Mouse (Mus musculus) forebrain, embryonic 12.5 days (tissue): ENCODE measurements at regions not wholly inside any gene's neighbourhood (a gene's known extent, or its start where the extent isn't known, plus 50 kb on each side); places are given as distances from the start of the nearest gene placed in this dataset.

ENCODE experiments used
- ATAC-seq: fragments of 200-750 bp; cut with Nextera tagmentation; 2 replicates; pipeline ENCODE4 v1.8.0; 2017; ENCODE audit warnings: moderate TSS enrichment; ENCODE audit not compliant: low FRiP score
- H3K27ac ChIP-seq: fragments of 300-500 bp; sonication (generic); 2 replicates; pipeline ENCODE4 v1.5.1; 2016; ENCODE audit warnings: mild to moderate bottlenecking
- H3K27me3 ChIP-seq: fragments of 300-500 bp; sonication (generic); 2 replicates; pipeline ENCODE4 v1.6.1; 2016; ENCODE audit warnings: mild to moderate bottlenecking
- H3K36me3 ChIP-seq: fragments of 300-500 bp; sonication (generic); replicated peaks from 2 replicates; pipeline ENCODE4 v1.6.1; 2016; ENCODE audit warnings: mild to moderate bottlenecking
- H3K4me1 ChIP-seq: fragments of 300-500 bp; sonication (generic); 2 replicates; pipeline ENCODE4 v1.6.1; 2016
- H3K4me2 ChIP-seq: fragments of 300-500 bp; sonication (generic); 2 replicates; pipeline ENCODE4 v1.6.1; 2016; ENCODE audit warnings: mild to moderate bottlenecking, moderate library complexity
- H3K4me3 ChIP-seq: fragments of 300-500 bp; sonication (generic); replicated peaks from 2 replicates; pipeline ENCODE4 v1.5.1; 2016; ENCODE audit warnings: mild to moderate bottlenecking
- H3K9ac ChIP-seq: fragments of 300-500 bp; sonication (generic); 2 replicates; pipeline ENCODE4 v1.6.1; 2016; ENCODE audit warnings: mild to moderate bottlenecking
- H3K9me3 ChIP-seq: fragments of 300-500 bp; sonication (generic); 2 replicates; pipeline ENCODE4 v1.6.1; 2016
- WGBS: fragments of 180-500 bp; shearing (Covaris S2); methylation state at CpG from one replicate; pipeline ENCODE4 v1.1.7; 2016; 5-methylcytosine and 5-hydroxymethylcytosine counted together

GRCm38 (mm10) chr12:16169781-16170535, 353.2 kb upstream of the Trib2 start:
- Histone ChIP-seq H3K36me3 (no peaks in the 10 kb centered on the region), H3K4me2 (no peak overlapping the region), H3K4me3 (no peak overlapping the region), H3K9me3 (no peaks in the 10 kb centered on the region), H3K27me3 (no peaks in the 10 kb centered on the region), H3K27ac (no peak overlapping the region), H3K4me1 (no peaks in the 10 kb centered on the region), H3K9ac (no peak overlapping the region)
- ATAC-seq = no peak
- WGBS = 84% methylated on average over 7 of the region's 7 CpGs

DNA sequence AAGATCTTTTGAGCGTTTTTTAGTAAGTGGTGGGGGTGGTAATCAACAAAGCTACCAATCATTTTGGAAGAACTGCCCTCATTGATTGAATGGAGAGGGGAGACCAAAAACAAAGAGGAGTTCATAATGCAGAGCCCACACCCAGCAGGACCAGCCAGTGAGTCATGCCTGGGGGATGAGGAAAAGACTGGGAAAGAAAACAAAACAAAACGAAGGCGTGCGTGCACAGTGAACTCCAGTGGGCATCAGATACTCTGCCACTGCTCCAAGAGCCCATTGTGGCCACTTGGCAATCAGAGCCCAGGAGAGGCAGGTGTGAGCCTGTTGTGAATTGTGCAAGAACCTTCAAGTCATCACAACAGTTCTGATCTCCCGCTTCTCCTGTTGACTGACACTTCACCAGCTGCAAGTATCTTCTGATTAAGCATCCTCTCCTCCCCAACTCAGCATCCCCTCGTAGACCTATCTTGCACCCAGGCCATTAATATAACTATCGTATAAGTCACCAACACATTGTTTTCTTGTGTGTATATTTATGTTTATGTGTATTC, 351.1 kb upstream of the Trib2 start:
- H3K4me3 ChIP-seq = no peak overlapping the region
- WGBS = 64% methylated on average over 7 of the region's 7 CpGs
- no peak for ATAC-seq

DNA sequence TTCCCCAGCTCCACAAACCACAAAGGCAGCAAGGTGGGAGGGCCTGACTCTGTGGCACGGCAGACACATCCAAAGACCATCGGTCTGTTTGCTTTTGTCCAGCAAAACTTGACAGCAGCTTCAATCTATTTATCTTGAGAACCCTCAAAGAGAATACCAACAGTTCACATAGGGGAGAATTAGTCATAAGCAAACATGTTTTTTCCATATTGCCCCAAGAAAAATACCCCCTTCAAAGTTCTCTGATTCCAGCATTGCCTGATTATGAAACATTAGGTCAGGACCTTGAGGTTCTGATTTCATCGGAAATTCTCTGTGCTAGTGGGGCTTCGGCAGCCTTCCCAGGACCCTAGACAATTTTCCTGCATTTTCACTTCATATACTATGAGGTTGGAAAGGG, 348.4 kb upstream of the Trib2 start:
- no peaks in the 10 kb centered on the region for H3K9me3 ChIP-seq
- no peaks in the 10 kb centered on the region for H3K4me1 ChIP-seq
- 82% methylated on average over 4 of the region's 4 CpGs for WGBS
- H3K27ac ChIP-seq = no peak overlapping the region
- no peak for ATAC-seq
- H3K4me2 ChIP-seq = no peak overlapping the region
- H3K9ac ChIP-seq = no peak overlapping the region
- H3K36me3 ChIP-seq = no peaks in the 10 kb centered on the region
- no peak overlapping the region for H3K4me3 ChIP-seq
- no peaks in the 10 kb centered on the region for H3K27me3 ChIP-seq

More for the DNA sequence above, 351.1 kb upstream of the Trib2 start:
- H3K9me3 ChIP-seq = no peaks in the 10 kb centered on the region
- H3K4me2 ChIP-seq = no peak overlapping the region
- H3K4me1 ChIP-seq = no peaks in the 10 kb centered on the region
- no peak overlapping the region for H3K9ac ChIP-seq
- H3K27ac ChIP-seq = no peak overlapping the region
- no peaks in the 10 kb centered on the region for H3K36me3 ChIP-seq
- no peaks in the 10 kb centered on the region for H3K27me3 ChIP-seq

- 87% methylated on average over 4 of the region's 4 CpGs for WGBS
- no peaks in the 10 kb centered on the region for H3K36me3 ChIP-seq
- ATAC-seq = no peak
- H3K27ac ChIP-seq = no peak overlapping the region
- H3K27me3 ChIP-seq = no peaks in the 10 kb centered on the region
- H3K9ac ChIP-seq = no peak overlapping the region
- H3K9me3 ChIP-seq = no peaks in the 10 kb centered on the region
- H3K4me3 ChIP-seq = no peak overlapping the region
- no peaks in the 10 kb centered on the region for H3K4me1 ChIP-seq
- H3K4me2 ChIP-seq = no peak overlapping the region
These were observed 345.2 kb upstream of the Trib2 start for GRCm38 (mm10) chr12:16161947-16162346.

GRCm38 (mm10) chr12:16157896-16158295, 341.2 kb upstream of the Trib2 start:
- H3K9ac ChIP-seq = no peak overlapping the region
- H3K9me3 ChIP-seq = no peaks in the 10 kb centered on the region
- ATAC-seq = no peak
- no peak overlapping the region for H3K4me3 ChIP-seq
- 85% methylated on average over 7 of the region's 7 CpGs for WGBS
- H3K4me1 ChIP-seq = peaks cover 8% of the 10 kb centered on the region
- no peaks in the 10 kb centered on the region for H3K36me3 ChIP-seq
- H3K4me2 ChIP-seq = no peak overlapping the region
- no peak overlapping the region for H3K27ac ChIP-seq
- H3K27me3 ChIP-seq = no peaks in the 10 kb centered on the region

GRCm38 (mm10) chr12:16155791-16156558, 339.3 kb upstream of the Trib2 start:
- Histone ChIP-seq H3K27me3 (no peaks in the 10 kb centered on the region), H3K9ac (no peak overlapping the region), H3K4me3 (no peak overlapping the region), H3K9me3 (no peaks in the 10 kb centered on the region), H3K36me3 (no peaks in the 10 kb centered on the region), H3K4me1 (peaks cover 8% of the 10 kb centered on the region), H3K4me2 (no peak overlapping the region), H3K27ac (no peak overlapping the region)
- ATAC-seq = no peak
- 12% methylated on average over 2 of the region's 2 CpGs for WGBS

- WGBS = 94% methylated on average over 1 of the region's 1 CpGs
These were observed 337.5 kb upstream of the Trib2 start for GRCm38 (mm10) chr12:16154256-16154655.

GRCm38 (mm10) chr12:16152108-16152507, 335.4 kb upstream of the Trib2 start:
- 86% methylated on average over 11 of the region's 11 CpGs for WGBS
- no peak overlapping the region for H3K9ac ChIP-seq
- H3K4me3 ChIP-seq = no peak overlapping the region
- no peaks in the 10 kb centered on the region for H3K9me3 ChIP-seq
- H3K4me1 ChIP-seq = peaks cover 8% of the 10 kb centered on the region
- H3K36me3 ChIP-seq = no peaks in the 10 kb centered on the region
- no peak for ATAC-seq
- H3K27me3 ChIP-seq = no peaks in the 10 kb centered on the region
- H3K4me2 ChIP-seq = no peak overlapping the region
- H3K27ac ChIP-seq = no peak overlapping the region

More at GRCm38 (mm10) chr12:16154256-16154655, 337.5 kb upstream of the Trib2 start:
- Histone ChIP-seq H3K4me3 (no peak overlapping the region), H3K4me2 (no peak overlapping the region), H3K4me1 (peaks cover 8% of the 10 kb centered on the region), H3K36me3 (no peaks in the 10 kb centered on the region), H3K9ac (no peak overlapping the region), H3K27me3 (no peaks in the 10 kb centered on the region), H3K27ac (no peak overlapping the region), H3K9me3 (no peaks in the 10 kb centered on the region)
- no peak for ATAC-seq

- Histone ChIP-seq H3K4me1 (peaks cover 7% of the 10 kb centered on the region), H3K9me3 (no peaks in the 10 kb centered on the region), H3K27ac (no peak overlapping the region), H3K36me3 (no peaks in the 10 kb centered on the region), H3K4me2 (no peak overlapping the region), H3K27me3 (no peaks in the 10 kb centered on the region), H3K4me3 (no peak overlapping the region), H3K9ac (no peak overlapping the region)
- WGBS = 75% methylated on average over 5 of the region's 5 CpGs
- ATAC-seq = no peak
These were observed 334.5 kb upstream of the Trib2 start for GRCm38 (mm10) chr12:16151170-16151702.

- Histone ChIP-seq H3K9me3 (no peaks in the 10 kb centered on the region), H3K4me3 (no peak overlapping the region), H3K27me3 (no peaks in the 10 kb centered on the region), H3K27ac (no peak overlapping the region), H3K36me3 (no peaks in the 10 kb centered on the region), H3K9ac (no peak overlapping the region), H3K4me2 (no peak overlapping the region), H3K4me1 (no peaks in the 10 kb centered on the region)
- WGBS = 85% methylated on average over 2 of the region's 2 CpGs
- ATAC-seq = no peak
These were observed 330.2 kb upstream of the Trib2 start for GRCm38 (mm10) chr12:16146919-16147318.

DNA sequence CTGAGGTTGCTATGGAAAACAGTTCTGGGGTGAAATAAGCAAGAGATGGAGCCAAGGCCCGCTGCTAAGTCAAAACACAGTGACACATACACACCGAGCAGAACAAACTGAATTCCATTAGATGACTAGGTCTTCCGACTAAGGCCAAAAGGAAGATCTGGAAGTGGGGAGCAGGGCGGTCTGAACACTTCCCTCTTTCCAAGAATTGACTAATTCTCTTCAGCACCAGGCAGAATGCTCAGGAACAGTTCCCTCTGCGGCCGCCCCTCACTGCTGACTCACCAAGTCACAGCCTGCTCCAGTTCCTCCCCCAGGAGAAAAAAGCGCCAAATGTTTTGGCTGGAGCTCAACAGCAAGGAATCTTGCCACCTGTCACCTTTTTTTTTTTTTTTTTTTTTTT, 328.9 kb upstream of the Trib2 start:
- H3K4me2 ChIP-seq = no peak overlapping the region
- no peak overlapping the region for H3K9ac ChIP-seq
- WGBS = 86% methylated on average over 7 of the region's 7 CpGs
- H3K4me1 ChIP-seq = no peaks in the 10 kb centered on the region
- H3K4me3 ChIP-seq = no peak overlapping the region
- no peak overlapping the region for H3K27ac ChIP-seq
- no peaks in the 10 kb centered on the region for H3K27me3 ChIP-seq
- no peaks in the 10 kb centered on the region for H3K9me3 ChIP-seq
- ATAC-seq = no peak
- H3K36me3 ChIP-seq = no peaks in the 10 kb centered on the region

DNA sequence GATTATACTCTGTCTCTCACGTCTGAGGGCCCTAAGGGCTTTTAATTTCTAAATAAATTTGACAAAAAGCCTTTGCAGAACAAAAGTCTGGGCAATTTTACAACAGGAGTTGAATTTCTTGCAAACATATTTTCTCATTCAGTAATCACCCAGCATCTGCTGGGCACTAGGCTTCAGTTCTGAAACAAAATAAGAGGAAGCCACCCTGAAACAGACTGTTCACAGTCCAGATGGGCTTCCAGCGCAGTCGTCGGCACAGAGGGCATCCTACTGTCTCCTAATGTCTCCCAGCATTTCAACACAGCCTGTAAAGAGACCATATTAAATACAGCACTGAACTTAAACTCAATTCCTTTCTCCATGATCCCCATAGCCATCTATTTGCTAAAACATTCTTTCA, 324.5 kb upstream of the Trib2 start:
- 75% methylated on average over 4 of the region's 4 CpGs for WGBS
- H3K4me3 ChIP-seq = no peak overlapping the region
- ATAC-seq = no peak
- no peaks in the 10 kb centered on the region for H3K9me3 ChIP-seq
- no peak overlapping the region for H3K27ac ChIP-seq
- H3K4me2 ChIP-seq = no peak overlapping the region
- peaks cover 2% of the 10 kb centered on the region; the same call in 1 of the 2 replicates for H3K4me1 ChIP-seq
- H3K36me3 ChIP-seq = no peaks in the 10 kb centered on the region
- H3K27me3 ChIP-seq = no peaks in the 10 kb centered on the region
- no peak overlapping the region for H3K9ac ChIP-seq
